Mouse (Mus musculus): Measurements from ENCODE around the gene Plcg1. TPM values are rescaled to one million over a fixed set of nuclear protein-coding genes. Genes with fewer than 3 reads are reported as not detected.

Gene Plcg1
- total RNA-seq, 2 experiments from 2014 or later = 0.38 to 2.8 TPM

Other genes with a start within 250 kb of the Plcg1 start
- gene Top1, start 85.4 kb upstream of the Plcg1 start, total RNA-seq (2015; ENCODE audit: low replicate concordance) = 145 and 146 TPM in 2 replicates
- 336 and 395 TPM in 2 replicates for gene Top1, start 85.4 kb upstream of the Plcg1 start, total RNA-seq (2017; ENCODE audit: low replicate concordance)
- gene Zhx3, start 141.7 kb downstream of the Plcg1 start, total RNA-seq (2015; ENCODE audit: low replicate concordance) = 0.84 and 3.7 TPM in 2 replicates
- gene Zhx3, start 141.7 kb downstream of the Plcg1 start, total RNA-seq (2017; ENCODE audit: low replicate concordance) = 1.5 and 1.8 TPM in 2 replicates
- not detected in 2 replicates for gene Lpin3, start 149.4 kb downstream of the Plcg1 start, total RNA-seq (2015; ENCODE audit: low replicate concordance)
- gene Lpin3, start 149.4 kb downstream of the Plcg1 start, total RNA-seq (2017; ENCODE audit: low replicate concordance) = not detected in 2 replicates
- gene Emilin3, start 181.0 kb downstream of the Plcg1 start, total RNA-seq (2015; ENCODE audit: low replicate concordance) = not detected in 2 replicates
- gene Emilin3, start 181.0 kb downstream of the Plcg1 start, total RNA-seq (2017; ENCODE audit: low replicate concordance) = not detected in 2 replicates